Mouse (Mus musculus) stomach, embryonic 14.5 days (tissue): Measurements from ENCODE around the gene Ch25h. TPM values are rescaled to one million over a fixed set of nuclear protein-coding genes. Genes with fewer than 3 reads are reported as not detected.

ENCODE experiments used
- ATAC-seq: fragments of 200-750 bp; cut with Nextera tagmentation; 2 replicates; pipeline ENCODE4 v1.8.0; 2017; ENCODE audit warnings: low read depth, moderate TSS enrichment; ENCODE audit not compliant: insufficient number of reproducible peaks, insufficient read depth, low FRiP score
- H3K27ac ChIP-seq: fragments of 300-500 bp; sonication (generic); 2 replicates; pipeline ENCODE4 v1.5.1; 2014; ENCODE audit warnings: mild to moderate bottlenecking, low read length, moderate library complexity, mixed read lengths
- H3K27me3 ChIP-seq: fragments of 300-500 bp; sonication (generic); 2 replicates; pipeline ENCODE4 v1.6.1; 2014; ENCODE audit warnings: low read length, control low read depth, mixed read lengths; ENCODE audit not compliant: control insufficient read depth, insufficient read depth
- H3K36me3 ChIP-seq: fragments of 300-500 bp; sonication (generic); 2 replicates; pipeline ENCODE4 v1.6.1; 2014; ENCODE audit warnings: mild to moderate bottlenecking, control low read depth, low read length, moderate library complexity, mixed read lengths; ENCODE audit not compliant: control insufficient read depth, insufficient read depth
- H3K4me1 ChIP-seq: fragments of 300-500 bp; sonication (generic); 2 replicates; pipeline ENCODE4 v1.6.1; 2014; ENCODE audit warnings: low read length, control low read depth, mixed read lengths; ENCODE audit not compliant: control insufficient read depth, insufficient read depth
- H3K4me2 ChIP-seq: fragments of 300-500 bp; sonication (generic); replicated peaks from 2 replicates; pipeline ENCODE4 v1.6.1; 2014; ENCODE audit warnings: low read depth, low read length, control low read depth
- H3K4me3 ChIP-seq: fragments of 300-500 bp; sonication (generic); 2 replicates; pipeline ENCODE4 v1.5.1; 2014; ENCODE audit warnings: low read depth, low read length, control low read depth
- H3K9ac ChIP-seq: fragments of 300-500 bp; sonication (generic); replicated peaks from 2 replicates; pipeline ENCODE4 v1.6.1; 2014; ENCODE audit warnings: low read depth, mild to moderate bottlenecking, control low read depth, low read length, moderate library complexity, mixed read lengths
- H3K9me3 ChIP-seq: fragments of 300-500 bp; sonication (generic); 2 replicates; pipeline ENCODE4 v1.6.1; 2016; ENCODE audit warnings: low read depth, low read length, control low read depth; ENCODE audit not compliant: control insufficient read depth
- WGBS: fragments of 180-500 bp; shearing (Covaris S2); extraction: QIAGEN DNeasy Blood & Tissue Kit; methylation state at CpG from one replicate; pipeline ENCODE4 v1.1.7; 2014; 5-methylcytosine and 5-hydroxymethylcytosine counted together
- polyA plus RNA-seq: library from polyadenylated mRNA; unstranded; fragments of >200 nt; fragmentation: Nextera tagmentation; extraction: Ambion mirVana; gene quantifications from 2 replicates; pipeline ENCODE4 v1.2.1, GENCODE M21; 2014

The Ch25h gene
- polyA plus RNA-seq, 1 experiment from 2014 or later, result 1.7 TPM

DNA sequence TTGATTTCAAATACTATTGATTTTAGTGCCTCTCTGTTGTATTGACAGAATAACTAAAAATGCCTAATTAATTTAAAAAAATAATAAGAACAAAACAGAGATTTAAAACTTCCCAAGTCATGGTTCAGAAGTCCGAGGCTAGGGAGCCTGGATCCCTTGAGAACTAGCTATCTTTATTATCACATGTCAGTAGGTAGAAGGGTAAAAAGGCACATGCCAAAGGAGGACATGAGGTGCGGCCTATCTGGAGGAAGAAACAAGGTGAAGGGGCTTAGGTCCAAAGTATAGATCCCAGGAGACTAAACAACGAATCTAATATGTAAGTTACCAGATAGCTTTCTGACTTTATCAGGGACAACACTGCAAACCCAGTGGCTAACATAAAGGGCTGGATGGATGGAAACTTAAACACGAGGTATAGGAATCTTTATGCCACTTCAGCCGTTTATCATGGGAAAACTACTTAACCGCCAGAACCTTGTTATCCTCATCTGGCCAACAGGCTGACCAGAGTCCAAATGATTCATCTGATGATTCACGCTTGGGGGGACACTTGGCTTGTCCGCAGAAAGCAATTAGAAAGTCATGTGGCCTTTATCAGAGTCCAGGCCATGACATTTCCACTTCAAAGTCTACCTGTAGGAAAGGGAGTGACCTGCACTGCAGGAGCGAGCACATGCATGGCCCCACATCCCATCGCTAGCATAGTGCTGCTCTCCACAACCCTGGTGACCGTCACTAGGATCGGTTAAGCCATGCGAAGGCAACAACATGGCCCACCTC lies 43.0 kb upstream of the Ch25h start:
- Histone ChIP-seq H3K27ac (no peak overlapping the region), H3K4me2 (no peak overlapping the region), H3K9ac (no peak overlapping the region), H3K9me3 (no peaks in the 10 kb centered on the region), H3K4me3 (no peak overlapping the region), H3K27me3 (no peaks in the 10 kb centered on the region), H3K36me3 (no peaks in the 10 kb centered on the region; the same call in 1 of the 2 replicates), H3K4me1 (no peaks in the 10 kb centered on the region)
- no peak for ATAC-seq
- WGBS, result 87% methylated on average over 13 of the region's 13 CpGs

- ATAC-seq, result no peak
- 78% methylated on average over 3 of the region's 3 CpGs for WGBS
- no peaks in the 10 kb centered on the region for H3K27me3 ChIP-seq
Measured at GRCm38 (mm10) chr19:34517197-34517596, 42.2 kb upstream of the Ch25h start.

DNA sequence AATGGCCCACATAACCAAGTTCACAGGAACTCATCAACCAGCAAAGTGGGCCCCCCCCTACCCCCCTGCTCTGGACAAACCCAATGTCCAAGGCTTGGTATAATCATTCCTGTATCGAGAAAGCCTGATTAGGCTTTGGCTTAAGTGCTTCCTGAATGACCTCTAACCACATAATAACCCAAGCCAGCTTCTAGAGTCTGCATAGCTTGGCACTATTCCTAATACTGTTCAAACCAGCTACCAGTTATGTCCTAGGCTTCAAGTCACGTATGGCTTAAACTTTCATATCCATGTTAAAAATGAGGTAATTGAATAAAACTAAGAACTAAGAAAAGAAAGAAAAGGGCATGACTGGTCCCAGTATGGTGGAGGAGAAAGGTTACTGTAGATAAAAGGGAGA lies 41.4 kb upstream of the Ch25h start:
- Histone ChIP-seq H3K36me3 (no peaks in the 10 kb centered on the region; the same call in 1 of the 2 replicates), H3K27me3 (no peaks in the 10 kb centered on the region), H3K27ac (no peak overlapping the region), H3K9ac (no peak overlapping the region), H3K4me3 (no peak overlapping the region), H3K4me1 (no peaks in the 10 kb centered on the region), H3K4me2 (no peak overlapping the region), H3K9me3 (no peaks in the 10 kb centered on the region)
- ATAC-seq, result no peak
- 92% methylated on average over 2 of the region's 2 CpGs for WGBS

More at GRCm38 (mm10) chr19:34517197-34517596, 42.2 kb upstream of the Ch25h start:
- H3K4me2 ChIP-seq, result no peak overlapping the region
- no peaks in the 10 kb centered on the region for H3K4me1 ChIP-seq
- no peak overlapping the region for H3K27ac ChIP-seq
- H3K36me3 ChIP-seq, result no peaks in the 10 kb centered on the region; the same call in 1 of the 2 replicates
- H3K4me3 ChIP-seq, result no peak overlapping the region
- no peak overlapping the region for H3K9ac ChIP-seq
- H3K9me3 ChIP-seq, result no peaks in the 10 kb centered on the region

GRCm38 (mm10) chr19:34515681-34516080 lies 40.7 kb upstream of the Ch25h start:
- H3K27me3 ChIP-seq, result no peaks in the 10 kb centered on the region
- H3K9ac ChIP-seq, result no peak overlapping the region
- H3K4me3 ChIP-seq, result no peak overlapping the region
- no peaks in the 10 kb centered on the region for H3K9me3 ChIP-seq
- H3K4me2 ChIP-seq, result no peak overlapping the region
- no peaks in the 10 kb centered on the region; the same call in 1 of the 2 replicates for H3K36me3 ChIP-seq
- no peak overlapping the region for H3K27ac ChIP-seq
- H3K4me1 ChIP-seq, result no peaks in the 10 kb centered on the region
- ATAC-seq, result no peak
- WGBS, result 88% methylated on average over 3 of the region's 3 CpGs

DNA sequence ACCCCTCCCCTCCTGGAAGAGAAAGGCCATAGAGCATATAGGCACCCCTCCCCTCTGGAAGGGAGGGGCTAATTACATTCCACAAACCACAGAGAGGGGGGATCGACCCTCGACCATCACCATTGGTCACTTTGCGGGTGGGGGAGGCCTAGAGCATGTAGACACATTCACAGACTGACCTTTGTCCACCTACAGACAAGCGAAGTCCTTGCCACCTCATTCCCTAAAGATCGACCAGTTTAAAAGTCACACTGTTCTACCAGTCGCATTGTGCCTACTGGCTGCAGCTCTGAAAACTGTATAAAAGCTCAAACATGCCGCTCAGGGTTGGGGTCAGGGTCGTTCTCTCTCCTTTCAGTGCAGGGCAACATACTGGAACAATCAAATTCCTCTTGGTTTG lies 36.6 kb upstream of the Ch25h start:
- no peak overlapping the region for H3K27ac ChIP-seq
- H3K27me3 ChIP-seq, result no peaks in the 10 kb centered on the region
- no peak overlapping the region for H3K4me2 ChIP-seq
- no peak overlapping the region for H3K4me3 ChIP-seq
- H3K9ac ChIP-seq, result no peak overlapping the region
- peaks cover 2% of the 10 kb centered on the region; the same call in 1 of the 2 replicates for H3K36me3 ChIP-seq
- H3K4me1 ChIP-seq, result no peaks in the 10 kb centered on the region
- H3K9me3 ChIP-seq, result no peaks in the 10 kb centered on the region
- no peak for ATAC-seq
- WGBS, result 56% methylated on average over 8 of the region's 8 CpGs

DNA sequence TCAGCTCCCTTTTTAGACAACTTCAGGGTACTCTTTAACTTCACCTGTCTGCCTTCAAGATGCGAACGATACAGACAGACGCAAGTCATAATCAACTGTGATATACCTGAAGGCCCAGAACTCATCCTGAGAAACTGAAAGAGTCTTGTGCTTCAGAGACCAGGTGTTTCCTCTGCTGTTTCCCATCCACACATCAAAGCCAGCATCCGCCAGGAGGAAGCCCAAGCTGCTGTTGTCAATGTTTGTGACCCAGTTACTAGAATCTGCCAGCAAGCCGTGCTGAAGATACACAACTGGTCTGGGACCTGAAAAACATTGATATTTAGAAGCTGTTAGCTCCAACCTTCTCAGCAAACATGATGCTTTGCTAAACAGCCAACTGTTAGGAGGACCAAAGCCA lies 35.8 kb upstream of the Ch25h start:
- Histone ChIP-seq H3K27me3 (no peaks in the 10 kb centered on the region), H3K9me3 (no peaks in the 10 kb centered on the region), H3K4me3 (no peak overlapping the region), H3K9ac (no peak overlapping the region), H3K27ac (no peak overlapping the region), H3K4me2 (no peak overlapping the region), H3K36me3 (peaks cover 2% of the 10 kb centered on the region; the same call in 1 of the 2 replicates), H3K4me1 (no peaks in the 10 kb centered on the region)
- WGBS, result 73% methylated on average over 5 of the region's 5 CpGs
- ATAC-seq, result no peak

DNA sequence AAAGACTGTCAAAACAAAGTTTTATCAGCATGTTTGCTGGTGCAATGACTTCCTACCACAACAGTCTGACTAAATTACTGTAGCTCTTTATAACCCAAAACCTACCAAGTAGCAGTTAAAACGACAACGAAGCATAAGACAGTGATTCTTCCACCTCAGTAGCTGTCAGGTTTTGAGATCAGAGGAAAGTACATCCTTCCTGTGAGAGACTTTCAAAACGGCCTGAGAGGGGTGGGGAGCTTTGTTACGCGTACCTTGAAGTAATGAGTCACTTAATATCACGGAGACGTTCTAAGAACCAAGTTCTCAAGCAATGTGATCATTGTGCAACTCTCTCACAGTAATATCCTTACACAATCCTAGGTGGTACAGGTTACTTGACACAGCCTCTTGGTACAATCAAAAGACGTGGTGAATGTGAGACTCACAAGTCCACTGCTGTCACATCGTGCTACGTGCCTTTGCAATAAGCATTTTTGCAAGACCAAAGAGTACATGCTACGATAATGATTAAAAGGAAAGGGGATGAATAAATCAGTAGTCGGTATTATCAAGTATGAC lies 30.3 kb upstream of the Ch25h start:
- Histone ChIP-seq H3K36me3 (peaks cover 2% of the 10 kb centered on the region; the same call in 1 of the 2 replicates), H3K4me2 (no peak overlapping the region), H3K27ac (no peak overlapping the region), H3K4me1 (no peaks in the 10 kb centered on the region), H3K9me3 (no peaks in the 10 kb centered on the region), H3K27me3 (no peaks in the 10 kb centered on the region), H3K9ac (no peak overlapping the region), H3K4me3 (no peak overlapping the region)
- ATAC-seq, result no peak
- WGBS, result 86% methylated on average over 12 of the region's 12 CpGs

DNA sequence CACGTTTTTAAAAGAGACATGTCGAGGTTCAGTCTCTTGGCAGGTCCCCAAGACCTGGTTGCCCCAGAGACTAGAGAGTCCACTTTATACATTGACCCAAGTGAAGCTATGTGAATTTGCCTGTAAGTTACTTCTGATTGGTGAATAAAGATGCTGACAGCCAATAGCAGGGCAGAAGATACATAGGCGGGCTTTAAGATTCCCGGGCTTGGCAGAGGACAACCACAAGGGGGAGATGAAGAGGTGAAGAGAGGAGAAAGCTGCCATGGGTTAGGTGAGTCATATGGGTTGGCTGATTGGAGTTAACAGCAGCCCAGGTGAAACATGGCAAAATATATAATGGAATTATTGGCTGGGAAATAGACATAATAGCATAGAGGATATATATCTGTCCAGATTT lies 25.8 kb upstream of the Ch25h start:
- no peaks in the 10 kb centered on the region for H3K27me3 ChIP-seq
- H3K4me3 ChIP-seq, result no peak overlapping the region
- no peak overlapping the region for H3K27ac ChIP-seq
- no peaks in the 10 kb centered on the region for H3K4me1 ChIP-seq
- WGBS, result 46% methylated on average over 4 of the region's 4 CpGs
- ATAC-seq, result peak; percentile 63; the same call in 1 of the 2 replicates
- H3K4me2 ChIP-seq, result no peak overlapping the region
- H3K9me3 ChIP-seq, result no peaks in the 10 kb centered on the region
- H3K36me3 ChIP-seq, result peaks cover 3% of the 10 kb centered on the region; the same call in 1 of the 2 replicates
- H3K9ac ChIP-seq, result no peak overlapping the region
